Mouse (Mus musculus): ENCODE results near the gene Clstn2. TPM values are rescaled to one million over a fixed set of nuclear protein-coding genes. Genes with fewer than 3 reads are reported as not detected.

Clstn2 gene
- total RNA-seq, 4 experiments from 2014 or later: 4.9 to 7.1 (median 5.9) TPM

GRCm38 (mm10) chr9:97950378-97951006 is 82.5 kb downstream of the Clstn2 start:
- DNase-seq: no peak

GRCm38 (mm10) chr9:97919326-97919725 is 113.7 kb downstream of the Clstn2 start:
- no peak for DNase-seq

DNA sequence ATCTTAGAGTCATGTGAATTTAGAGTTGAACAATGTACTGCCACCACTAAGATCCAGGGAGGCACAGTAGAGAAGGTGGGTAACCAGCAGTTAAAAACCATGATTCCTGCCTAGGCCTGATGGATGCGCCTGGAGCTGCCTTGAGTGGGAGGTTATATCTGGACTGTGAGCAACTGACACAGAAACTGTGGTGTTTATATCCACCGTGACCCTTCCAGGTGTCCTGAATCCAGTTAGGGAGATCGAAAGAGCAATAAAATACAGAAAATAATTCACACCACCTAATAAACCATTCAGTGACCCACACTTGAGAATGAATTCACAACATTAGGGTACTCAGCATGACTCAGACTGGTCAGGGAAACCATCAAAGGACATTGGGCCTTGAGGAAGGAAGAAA is 141.6 kb downstream of the Clstn2 start:
- no peak for DNase-seq

- no peak for DNase-seq
These were observed 149.6 kb downstream of the Clstn2 start for GRCm38 (mm10) chr9:97883336-97883735.

DNA sequence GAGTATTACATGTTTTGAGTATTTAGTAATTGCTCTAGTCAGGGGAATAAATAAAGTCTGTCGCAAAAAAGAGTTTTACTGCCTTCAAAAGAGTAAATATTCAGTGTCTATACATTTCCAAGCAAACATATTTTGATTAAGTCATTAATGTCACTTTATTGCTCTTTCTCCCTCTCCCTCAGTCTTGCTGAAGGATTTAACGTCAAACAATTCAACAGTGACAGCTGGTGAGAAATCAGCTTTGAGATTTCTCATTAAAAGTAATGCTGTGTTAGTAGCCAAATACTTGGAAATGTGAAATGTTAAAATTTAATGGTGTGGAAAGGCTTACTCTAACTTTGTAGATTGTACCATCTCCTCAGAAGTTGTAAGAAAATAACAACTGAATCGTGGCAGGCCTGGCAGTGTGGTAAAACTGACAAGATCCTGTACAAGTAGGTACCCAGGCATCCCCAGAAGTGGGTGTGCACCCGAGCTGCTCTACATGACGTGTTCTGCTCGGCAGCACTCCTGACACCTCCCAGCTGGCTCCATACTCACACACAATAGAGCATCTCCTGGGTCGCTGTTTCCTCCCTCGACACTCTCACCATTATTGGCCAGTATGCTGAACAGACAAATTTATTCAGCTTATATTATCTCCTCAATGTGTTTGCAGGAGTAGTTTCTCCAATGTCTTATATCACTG is 165.8 kb downstream of the Clstn2 start:
- no peak for DNase-seq

DNA sequence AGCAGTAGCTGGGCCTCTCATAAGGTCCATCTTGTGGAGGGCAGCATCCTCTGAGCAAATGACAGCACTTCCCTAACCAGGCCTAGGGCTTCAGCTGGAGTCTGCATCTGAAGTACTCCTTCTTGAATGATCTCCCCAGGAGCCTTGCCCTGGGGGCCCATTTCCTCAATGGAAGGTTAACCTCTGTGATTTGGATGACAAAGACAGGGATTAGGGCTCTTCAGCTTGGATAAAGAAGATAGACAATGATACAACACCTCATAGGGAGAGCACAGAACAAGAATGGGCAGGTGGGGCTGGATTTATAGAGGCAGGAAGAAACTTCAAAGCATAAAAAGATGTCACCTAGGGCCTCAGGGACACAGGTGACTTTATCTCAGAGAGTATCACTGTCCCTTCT is 180.1 kb downstream of the Clstn2 start:
- DNase-seq: no peak

- no peak for DNase-seq
These were observed 184.8 kb downstream of the Clstn2 start for GRCm38 (mm10) chr9:97847873-97848838.

GRCm38 (mm10) chr9:97842054-97842453 is 190.9 kb downstream of the Clstn2 start:
- DNase-seq: no peak

DNA sequence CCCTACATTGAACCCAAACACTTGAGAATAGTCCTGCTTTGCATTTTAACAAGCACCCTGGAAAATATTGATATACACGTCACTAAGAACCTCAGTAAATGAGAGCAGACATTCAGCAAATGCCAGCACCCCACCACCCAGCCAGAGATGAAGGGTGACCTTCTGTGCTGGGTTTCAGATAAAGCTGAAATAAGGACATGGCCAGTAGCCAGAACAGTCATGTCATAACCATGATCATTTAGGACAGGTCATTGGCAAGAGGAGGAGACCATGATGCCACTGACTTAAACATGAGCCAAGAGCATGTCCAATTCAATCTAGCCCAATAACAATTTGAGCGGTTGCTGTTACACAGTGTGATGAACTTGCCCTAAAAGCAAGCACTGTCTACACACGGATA is 201.8 kb downstream of the Clstn2 start:
- DNase-seq: peak; percentile 2

- no peak for DNase-seq
These were observed 203.1 kb downstream of the Clstn2 start for GRCm38 (mm10) chr9:97829919-97830318.

- DNase-seq: no peak
These were observed 205.3 kb downstream of the Clstn2 start for GRCm38 (mm10) chr9:97827689-97828088.

GRCm38 (mm10) chr9:97826077-97826947 is 206.7 kb downstream of the Clstn2 start:
- DNase-seq: no peak

- DNase-seq: no peak
These were observed 215.9 kb downstream of the Clstn2 start for GRCm38 (mm10) chr9:97817116-97817515.

DNA sequence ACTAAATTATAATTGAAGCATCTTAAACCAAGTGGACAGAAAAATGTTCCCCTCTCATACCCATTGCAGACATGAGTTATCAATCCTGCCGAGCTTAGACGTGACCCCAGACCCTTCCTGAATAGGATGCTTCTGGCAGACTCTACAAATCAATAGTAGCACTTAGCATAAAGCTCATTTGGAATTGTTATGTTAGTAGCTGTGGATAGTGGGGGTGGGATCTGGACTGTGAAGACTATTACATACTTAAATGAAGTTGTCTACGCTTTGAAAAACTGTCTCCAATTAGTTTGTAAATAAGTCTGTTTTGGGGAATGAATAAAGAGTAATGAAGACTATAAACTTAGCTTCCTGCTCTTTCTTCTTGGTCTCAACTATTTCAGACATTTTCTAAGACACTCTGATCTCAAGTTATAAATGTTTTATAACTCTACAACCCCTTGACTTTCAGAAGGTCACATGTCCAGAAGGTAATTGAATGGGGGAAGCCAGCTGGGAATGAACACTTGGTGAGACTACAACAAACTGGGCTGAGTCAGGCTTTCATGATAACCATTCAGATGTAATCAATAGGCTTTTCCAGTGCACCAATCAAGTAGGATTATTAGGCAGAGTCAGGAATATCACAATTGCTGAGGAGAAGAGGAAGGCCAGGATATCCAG is 216.7 kb downstream of the Clstn2 start:
- no peak for DNase-seq

GRCm38 (mm10) chr9:97813157-97813556 is 219.8 kb downstream of the Clstn2 start:
- DNase-seq: no peak

DNA sequence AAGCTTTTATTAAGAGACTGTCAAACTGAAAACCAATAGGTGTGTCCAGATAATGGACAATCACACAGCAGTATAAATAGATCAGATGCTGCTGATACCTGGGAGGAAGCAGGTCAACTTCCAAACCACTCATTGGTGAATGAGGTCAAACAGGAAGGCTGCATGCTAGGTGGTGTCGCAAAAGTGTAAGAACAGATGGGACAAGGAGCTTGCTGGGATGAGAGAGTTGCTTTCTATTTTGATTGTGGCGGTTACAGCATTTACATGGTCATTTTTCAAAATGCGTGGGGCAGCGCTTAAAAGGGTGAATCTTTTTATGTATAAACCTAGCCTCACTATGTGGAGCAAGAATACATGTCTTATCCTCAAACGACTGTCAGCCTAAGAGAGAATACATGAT is 225.9 kb downstream of the Clstn2 start:
- no peak for DNase-seq

DNA sequence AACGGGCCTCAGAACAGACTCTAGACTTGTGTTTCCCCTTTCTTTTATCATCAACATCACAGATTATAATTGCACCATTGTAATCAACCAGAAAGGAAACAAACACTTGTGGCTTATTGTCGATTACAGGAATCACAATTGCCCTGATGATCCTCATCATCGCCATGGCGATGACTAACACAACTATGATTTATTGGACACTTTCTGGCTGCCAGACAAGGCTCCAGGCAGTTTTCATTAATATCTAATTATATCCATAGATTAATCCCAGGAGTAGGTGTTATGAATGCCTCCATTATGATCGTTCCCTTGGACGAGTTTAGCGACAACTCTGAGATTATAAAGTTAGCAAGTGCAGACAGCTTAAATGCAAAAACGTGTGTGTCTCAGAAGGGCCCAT is 239.3 kb downstream of the Clstn2 start:
- DNase-seq: no peak

GRCm38 (mm10) chr9:97788151-97788670 is 244.8 kb downstream of the Clstn2 start:
- DNase-seq: peak; percentile 11

DNA sequence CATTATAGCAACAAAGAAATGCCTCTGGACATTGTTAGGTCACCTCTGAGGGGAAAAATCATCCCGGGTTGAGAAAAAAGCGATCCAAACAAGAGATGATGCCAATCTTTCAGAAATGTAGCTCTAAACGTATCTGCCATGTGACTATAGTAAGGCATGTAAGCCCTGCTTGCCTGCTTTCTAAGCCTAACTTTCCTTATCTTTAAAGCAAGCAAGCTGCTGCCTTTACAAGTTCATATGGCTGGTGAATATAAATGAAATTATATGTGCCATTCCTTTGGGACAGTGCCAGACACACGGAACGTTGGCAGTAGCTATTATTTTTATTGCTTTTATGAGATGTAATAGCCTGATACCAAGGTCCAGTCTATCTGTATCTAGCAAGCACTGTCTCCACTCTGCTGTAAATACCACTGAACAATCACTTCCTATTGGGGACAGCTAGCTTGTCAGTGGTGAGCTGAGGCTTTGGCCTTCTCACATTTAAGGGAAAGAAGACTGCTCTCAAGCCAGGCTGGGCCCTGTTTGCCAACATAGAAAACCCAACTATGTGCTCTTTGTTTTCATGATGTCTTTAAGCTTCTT is 252.9 kb downstream of the Clstn2 start:
- DNase-seq: no peak

DNA sequence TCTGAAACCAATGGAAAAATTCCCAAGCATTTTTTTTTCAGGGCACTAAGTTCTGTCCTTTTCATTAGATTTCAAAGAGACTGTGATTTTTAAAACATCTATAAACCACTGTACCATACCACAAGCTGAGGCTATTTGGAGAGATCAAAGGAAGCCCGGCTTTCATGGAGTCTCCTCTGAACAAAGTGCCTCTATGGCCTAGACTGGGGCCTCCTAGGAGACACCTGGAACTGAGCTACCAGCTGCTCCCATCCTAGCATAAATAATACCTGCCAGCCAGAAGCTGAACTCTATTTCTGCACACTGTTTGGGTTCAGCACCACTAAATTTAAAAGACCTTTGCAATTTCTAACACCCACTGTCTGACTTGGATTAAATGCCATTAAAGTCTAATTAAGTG is 257.2 kb downstream of the Clstn2 start:
- DNase-seq: no peak

- DNase-seq: no peak
These were observed 258.0 kb downstream of the Clstn2 start for GRCm38 (mm10) chr9:97774991-97775390.
